Mouse (Mus musculus): ENCODE measurements at regions not wholly inside any gene's neighbourhood (a gene's known extent, or its start where the extent isn't known, plus 50 kb on each side); places are given as distances from the start of the nearest gene placed in this dataset.

DNA sequence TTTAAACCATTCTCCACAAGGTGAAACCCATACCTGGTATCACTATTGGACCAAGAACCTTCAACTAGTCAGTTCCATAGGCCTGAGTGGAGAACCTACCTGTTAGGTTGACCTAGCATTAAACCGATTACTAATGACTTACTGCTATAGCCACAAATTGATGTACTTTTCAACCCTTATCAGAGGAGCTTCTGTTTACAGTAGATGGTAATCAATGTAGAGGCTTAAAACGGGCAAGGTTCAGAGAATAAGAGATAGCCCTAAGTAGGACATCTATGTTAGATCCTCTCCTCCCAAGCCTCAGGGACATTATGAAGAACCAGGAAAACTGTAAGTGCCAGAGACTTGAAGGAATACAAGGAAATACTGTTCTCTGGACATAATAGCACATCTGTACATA is 108.1 kb upstream of the Pik3r1 start:
- no peaks in the 10 kb centered on the region for H3K9me3 ChIP-seq (ENCODE audit: low read length)
- 95% methylated on average over 2 of the region's 2 CpGs for WGBS
- H3K4me3 ChIP-seq (ENCODE audit: low read depth, low read length), result no peak overlapping the region
- H3K27ac ChIP-seq (ENCODE audit: low read depth, low read length), result no peak overlapping the region
- TF ChIP-seq CTCF (IDR thresholded peaks at IDR 0.05), result no peak
- H3K27me3 ChIP-seq (ENCODE audit: insufficient read depth, low read length), result no peaks in the 10 kb centered on the region
- no peak overlapping the region for H3K4me2 ChIP-seq (ENCODE audit: low read depth, low read length, poor library complexity, severe bottlenecking)
- ATAC-seq (ENCODE audit: low FRiP score) (no peak), DNase-seq (ENCODE audit: low spot score) (no peak)
- no peak overlapping the region for H3K9ac ChIP-seq (replicated peaks; ENCODE audit: low read length, poor library complexity, severe bottlenecking)
- H3K36me3 ChIP-seq (ENCODE audit: insufficient read depth, low read length), result no peaks in the 10 kb centered on the region
- no peaks in the 10 kb centered on the region for H3K4me1 ChIP-seq (ENCODE audit: insufficient read depth, low read length)

DNA sequence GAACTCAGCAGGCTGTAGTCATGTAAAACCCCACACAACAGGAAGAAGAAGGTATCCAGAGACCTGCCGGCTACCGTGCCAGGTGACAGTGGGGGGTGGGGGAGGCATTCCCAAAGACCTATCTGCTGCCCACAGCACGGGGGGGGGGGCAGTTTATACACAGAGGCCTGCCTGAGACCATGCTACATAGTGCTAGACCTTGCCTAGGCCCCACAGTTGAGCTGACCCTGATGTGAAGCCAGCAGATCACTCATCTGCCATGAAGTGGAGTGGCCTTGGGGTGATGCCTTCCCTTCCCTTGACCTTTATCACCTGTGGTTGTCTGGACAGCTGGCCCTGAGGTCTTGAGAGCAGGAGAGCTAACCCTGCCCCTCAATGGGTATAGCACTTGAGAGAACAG is 108.6 kb upstream of the Pik3r1 start:
- H3K27ac ChIP-seq (ENCODE audit: low read depth, low read length), result no peak overlapping the region
- 87% methylated on average over 3 of the region's 3 CpGs for WGBS

DNA sequence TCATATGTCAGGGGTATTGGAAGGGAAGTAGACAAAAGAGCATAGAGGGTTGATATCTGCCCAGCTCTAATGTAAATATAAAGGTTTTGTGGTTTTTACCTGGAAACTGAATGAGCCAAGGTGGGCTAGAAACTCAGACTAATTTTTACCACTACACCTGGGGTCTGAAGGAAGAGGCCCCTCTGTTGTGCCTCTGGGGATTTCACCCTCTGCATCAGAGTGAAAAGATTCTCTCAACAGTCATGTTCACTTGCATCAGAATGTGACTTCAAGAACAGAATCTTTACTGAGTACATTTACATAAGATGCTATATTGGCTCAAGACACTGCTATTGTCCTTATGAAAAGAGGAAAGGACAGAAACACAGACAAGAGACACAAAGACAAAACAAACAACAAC is 110.2 kb upstream of the Pik3r1 start:
- DNase-seq (ENCODE audit: low spot score) (no peak), ATAC-seq (ENCODE audit: low FRiP score) (no peak)
- Histone ChIP-seq H3K4me2 (ENCODE audit: low read depth, low read length, poor library complexity, severe bottlenecking) (no peak overlapping the region), H3K27ac (ENCODE audit: low read depth, low read length) (no peak overlapping the region), H3K4me3 (ENCODE audit: low read depth, low read length) (no peak overlapping the region), H3K27me3 (ENCODE audit: insufficient read depth, low read length) (no peaks in the 10 kb centered on the region), H3K9ac (replicated peaks; ENCODE audit: low read length, poor library complexity, severe bottlenecking) (no peak overlapping the region), H3K4me1 (ENCODE audit: insufficient read depth, low read length) (no peaks in the 10 kb centered on the region), H3K36me3 (ENCODE audit: insufficient read depth, low read length) (no peaks in the 10 kb centered on the region), H3K9me3 (ENCODE audit: low read length) (no peaks in the 10 kb centered on the region)
- no peak for TF ChIP-seq CTCF (IDR thresholded peaks at IDR 0.05)

More for the DNA sequence above, 108.6 kb upstream of the Pik3r1 start:
- Histone ChIP-seq H3K36me3 (ENCODE audit: insufficient read depth, low read length) (no peaks in the 10 kb centered on the region), H3K27me3 (ENCODE audit: insufficient read depth, low read length) (no peaks in the 10 kb centered on the region), H3K9me3 (ENCODE audit: low read length) (no peaks in the 10 kb centered on the region), H3K4me1 (ENCODE audit: insufficient read depth, low read length) (no peaks in the 10 kb centered on the region), H3K4me3 (ENCODE audit: low read depth, low read length) (no peak overlapping the region), H3K4me2 (ENCODE audit: low read depth, low read length, poor library complexity, severe bottlenecking) (no peak overlapping the region), H3K9ac (replicated peaks; ENCODE audit: low read length, poor library complexity, severe bottlenecking) (no peak overlapping the region)
- TF ChIP-seq CTCF (IDR thresholded peaks at IDR 0.05), result no peak
- DNase-seq (ENCODE audit: low spot score) (no peak), ATAC-seq (ENCODE audit: low FRiP score) (no peak)

DNA sequence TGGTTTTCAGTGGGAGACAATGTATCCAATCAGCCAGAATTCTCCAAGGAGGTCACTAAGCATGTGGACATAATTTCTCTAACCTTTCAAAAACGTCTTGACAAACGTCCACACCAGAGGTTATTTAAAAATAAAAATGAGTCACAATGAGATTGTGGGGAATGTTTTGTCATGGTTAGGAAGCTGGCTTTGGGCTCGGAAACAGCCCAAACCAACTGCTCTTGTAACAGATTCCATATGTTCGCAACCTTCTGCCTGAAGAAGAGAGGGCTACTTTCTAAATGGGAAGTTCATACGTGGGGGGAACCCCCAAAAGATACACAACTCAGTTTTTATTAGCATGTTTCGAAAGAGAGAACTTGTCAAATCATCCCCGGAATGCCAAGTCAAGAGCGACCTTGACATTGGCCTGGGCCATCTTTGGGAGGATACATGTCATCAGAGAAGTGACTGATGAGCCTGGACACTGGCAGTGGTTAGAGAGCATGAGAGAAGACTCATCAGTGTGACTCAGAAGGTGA is 111.6 kb upstream of the Pik3r1 start:
- 85% methylated on average over 8 of the region's 8 CpGs for whole genome bisulfite sequencing

DNA sequence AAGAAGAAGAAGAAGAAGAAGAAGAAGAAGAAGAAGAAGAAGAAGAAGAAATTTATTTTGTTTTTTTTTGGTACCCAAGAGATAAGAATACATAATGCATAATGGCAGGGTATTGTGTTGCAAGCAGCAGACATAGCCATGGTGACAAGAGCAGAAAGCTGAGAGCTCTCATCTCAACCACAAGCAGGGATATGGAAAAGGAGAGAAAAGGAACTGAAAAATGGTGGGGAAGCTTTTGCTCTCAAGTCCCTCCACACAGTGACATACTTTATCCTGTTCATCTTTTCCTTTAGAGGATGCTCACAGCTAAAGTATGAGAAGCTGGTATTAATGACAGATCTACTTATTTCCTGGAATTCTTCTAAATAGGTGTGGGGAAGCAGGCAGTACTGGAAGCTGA is 115.2 kb upstream of the Pik3r1 start:
- DNase-seq (ENCODE audit: low spot score) (no peak), ATAC-seq (ENCODE audit: low FRiP score) (no peak)
- Histone ChIP-seq H3K4me2 (ENCODE audit: low read depth, low read length, poor library complexity, severe bottlenecking) (no peak overlapping the region), H3K27me3 (ENCODE audit: insufficient read depth, low read length) (no peaks in the 10 kb centered on the region), H3K4me1 (ENCODE audit: insufficient read depth, low read length) (no peaks in the 10 kb centered on the region), H3K9ac (replicated peaks; ENCODE audit: low read length, poor library complexity, severe bottlenecking) (no peak overlapping the region), H3K9me3 (ENCODE audit: low read length) (no peaks in the 10 kb centered on the region), H3K4me3 (ENCODE audit: low read depth, low read length) (no peak overlapping the region), H3K27ac (ENCODE audit: low read depth, low read length) (no peak overlapping the region), H3K36me3 (ENCODE audit: insufficient read depth, low read length) (no peaks in the 10 kb centered on the region)
- TF ChIP-seq CTCF (IDR thresholded peaks at IDR 0.05), result no peak

More for the DNA sequence above, 111.6 kb upstream of the Pik3r1 start:
- no peaks in the 10 kb centered on the region for H3K27me3 ChIP-seq (ENCODE audit: insufficient read depth, low read length)
- H3K9ac ChIP-seq (replicated peaks; ENCODE audit: low read length, poor library complexity, severe bottlenecking), result no peak overlapping the region
- no peak overlapping the region for H3K4me3 ChIP-seq (ENCODE audit: low read depth, low read length)
- H3K9me3 ChIP-seq (ENCODE audit: low read length), result no peaks in the 10 kb centered on the region
- TF ChIP-seq CTCF (IDR thresholded peaks at IDR 0.05), result no peak
- ATAC-seq (ENCODE audit: low FRiP score) (no peak), DNase-seq (ENCODE audit: low spot score) (no peak)
- no peaks in the 10 kb centered on the region for H3K4me1 ChIP-seq (ENCODE audit: insufficient read depth, low read length)
- no peak overlapping the region for H3K4me2 ChIP-seq (ENCODE audit: low read depth, low read length, poor library complexity, severe bottlenecking)
- H3K27ac ChIP-seq (ENCODE audit: low read depth, low read length), result no peak overlapping the region
- no peaks in the 10 kb centered on the region for H3K36me3 ChIP-seq (ENCODE audit: insufficient read depth, low read length)

DNA sequence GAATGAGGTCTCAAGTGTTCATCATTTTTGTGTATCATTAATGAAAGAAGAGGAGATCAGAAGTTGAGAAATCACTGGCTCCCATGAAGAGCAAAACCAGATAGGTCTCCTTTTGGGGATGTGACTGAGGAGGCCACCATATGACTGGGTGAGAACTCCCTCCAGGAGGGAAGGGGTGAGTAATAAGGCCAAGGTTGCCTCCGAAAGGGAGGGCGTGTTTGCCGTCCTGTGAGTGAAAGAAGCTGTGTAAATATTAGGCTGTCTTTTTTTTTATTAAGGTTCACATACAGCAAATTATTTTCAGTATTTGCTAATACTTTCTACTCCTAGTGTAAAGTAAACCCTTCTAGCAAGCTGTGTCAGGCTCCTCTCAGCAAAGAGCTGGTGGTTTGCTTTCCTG is 116.7 kb upstream of the Pik3r1 start:
- no peak for TF ChIP-seq CTCF (IDR thresholded peaks at IDR 0.05)
- ATAC-seq (ENCODE audit: low FRiP score), result no peak
- no peaks in the 10 kb centered on the region for H3K9me3 ChIP-seq (ENCODE audit: low read length)
- no peaks in the 10 kb centered on the region for H3K27me3 ChIP-seq (ENCODE audit: insufficient read depth, low read length)
- H3K36me3 ChIP-seq (ENCODE audit: insufficient read depth, low read length), result no peaks in the 10 kb centered on the region
- no peak overlapping the region for H3K9ac ChIP-seq (replicated peaks; ENCODE audit: low read length, poor library complexity, severe bottlenecking)
- no peak overlapping the region for H3K4me3 ChIP-seq (ENCODE audit: low read depth, low read length)
- no peak overlapping the region for H3K27ac ChIP-seq (ENCODE audit: low read depth, low read length)
- no peak for DNase-seq (ENCODE audit: low spot score)
- 87% methylated on average over 3 of the region's 3 CpGs for WGBS
- H3K4me1 ChIP-seq (ENCODE audit: insufficient read depth, low read length), result no peaks in the 10 kb centered on the region
- no peak overlapping the region for H3K4me2 ChIP-seq (ENCODE audit: low read depth, low read length, poor library complexity, severe bottlenecking)
